Mouse (Mus musculus) brain, embryonic 14.5 days (tissue): ENCODE measurements around the gene Plekhd1. TPM values are rescaled to one million over a fixed set of nuclear protein-coding genes. Genes with fewer than 3 reads are reported as not detected.

ENCODE experiments used
- DNase-seq: peaks from one replicate; pipeline ENCODE4 v3.0.0-alpha.2; 2011; ENCODE audit warnings: low read depth
- CTCF ChIP-seq: fragments of 200-500 bp; IDR thresholded peaks from 2 replicates; pipeline ENCODE4 v1.5.1; 2012; ENCODE audit warnings: inconsistent platforms, mild to moderate bottlenecking, moderate library complexity, borderline replicate concordance; ENCODE audit not compliant: insufficient read depth, insufficient read length; ENCODE audit errors: extremely low read depth
- POLR2A ChIP-seq: fragments of 200-500 bp; IDR thresholded peaks from 2 replicates; pipeline ENCODE4 v1.6.1; 2012; ENCODE audit warnings: mild to moderate bottlenecking, inconsistent platforms, borderline replicate concordance; ENCODE audit not compliant: poor library complexity, insufficient read depth, insufficient read length, severe bottlenecking; ENCODE audit errors: extremely low read depth
- polyA plus RNA-seq: library from polyadenylated mRNA; depleted of rRNA; stranded (reverse); fragments of >200 nt; gene quantifications from 2 replicates; pipeline ENCODE4 v1.2.3, GENCODE M21; 2012

Plekhd1 gene
- polyA plus RNA-seq, 1 experiment: 3.5 TPM

GRCm38 (mm10) chr12:80706915-80707604 is 14.7 kb downstream of the Plekhd1 start:
- peak; percentile 86 for DNase-seq
- TF ChIP-seq POLR2A: no peak
- no peak for TF ChIP-seq CTCF

- no peak for DNase-seq
- TF ChIP-seq POLR2A: no peak
- TF ChIP-seq CTCF: no peak
Observed at GRCm38 (mm10) chr12:80715915-80716314, 23.5 kb downstream of the Plekhd1 start.

GRCm38 (mm10) chr12:80719141-80719540 is 26.8 kb downstream of the Plekhd1 start:
- TF ChIP-seq CTCF (no peak), POLR2A (no peak)
- DNase-seq: no peak

GRCm38 (mm10) chr12:80720507-80720906 is 28.1 kb downstream of the Plekhd1 start:
- DNase-seq: peak; percentile 24
- TF ChIP-seq CTCF (no peak), POLR2A (no peak)

GRCm38 (mm10) chr12:80721458-80721857 is 29.1 kb downstream of the Plekhd1 start:
- DNase-seq: no peak
- TF ChIP-seq CTCF (no peak), POLR2A (no peak)

GRCm38 (mm10) chr12:80724853-80725559 is 32.6 kb downstream of the Plekhd1 start:
- DNase-seq: peak; percentile 83
- TF ChIP-seq POLR2A: no peak
- peak; percentile 92 for TF ChIP-seq CTCF

GRCm38 (mm10) chr12:80728207-80728606 is 35.8 kb downstream of the Plekhd1 start:
- TF ChIP-seq CTCF: no peak
- no peak for TF ChIP-seq POLR2A
- no peak for DNase-seq

GRCm38 (mm10) chr12:80728814-80729213 is 36.4 kb downstream of the Plekhd1 start:
- TF ChIP-seq CTCF: peak; percentile 56; the same call in 1 of the 2 replicates
- no peak for TF ChIP-seq POLR2A
- DNase-seq: peak; percentile 41

- TF ChIP-seq CTCF (no peak), POLR2A (no peak)
- peak; percentile 81 for DNase-seq
Observed at GRCm38 (mm10) chr12:80729758-80730530, 37.6 kb downstream of the Plekhd1 start.

- TF ChIP-seq POLR2A (no peak), CTCF (peak; percentile 82)
Observed at GRCm38 (mm10) chr12:80730567-80730966, 38.2 kb downstream of the Plekhd1 start.

More at GRCm38 (mm10) chr12:80730567-80730966, 38.2 kb downstream of the Plekhd1 start:
- peak; percentile 94 for DNase-seq
